Mouse (Mus musculus): ENCODE measurements around the gene Pigr.

Pigr gene

GRCm38 (mm10) chr1:130877889-130878614 lies 51.6 kb downstream of the Pigr start:
- no peak for DNase-seq (ENCODE audit: low spot score)

- no peak for DNase-seq (ENCODE audit: low spot score)
Measured at GRCm38 (mm10) chr1:130879927-130880326, 53.4 kb downstream of the Pigr start.

GRCm38 (mm10) chr1:130883146-130883545 lies 56.7 kb downstream of the Pigr start:
- no peak for DNase-seq (ENCODE audit: low spot score)

- no peak for DNase-seq (ENCODE audit: low spot score)
Measured at GRCm38 (mm10) chr1:130887354-130887753, 60.9 kb downstream of the Pigr start, which contains the start of gene Il24. Il24 (minus strand) TSS chr1:130887454.

- DNase-seq (ENCODE audit: low spot score), result no peak
Measured at GRCm38 (mm10) chr1:130892446-130892845, 66.0 kb downstream of the Pigr start.

- DNase-seq (ENCODE audit: low spot score), result no peak
Measured at GRCm38 (mm10) chr1:130893329-130894040, 67.0 kb downstream of the Pigr start.

- DNase-seq (ENCODE audit: low spot score), result no peak
Measured at GRCm38 (mm10) chr1:130894468-130894867, 68.0 kb downstream of the Pigr start.

Data from ovary, postnatal 14 days (tissue).